Mouse (Mus musculus): Measurements from ENCODE around the gene Atp8b4. TPM values are rescaled to one million over a fixed set of nuclear protein-coding genes. Genes with fewer than 3 reads are reported as not detected.
"Not testable (repeated sequence)": the region's sequence is repeated elsewhere in the genome, so short reads cannot be mapped to it uniquely, and the experiment has no call there.

Gene Atp8b4
- total and polyA plus RNA-seq, 2 experiments from 2014 or later = 0.10 TPM; not detected in 1

DNA sequence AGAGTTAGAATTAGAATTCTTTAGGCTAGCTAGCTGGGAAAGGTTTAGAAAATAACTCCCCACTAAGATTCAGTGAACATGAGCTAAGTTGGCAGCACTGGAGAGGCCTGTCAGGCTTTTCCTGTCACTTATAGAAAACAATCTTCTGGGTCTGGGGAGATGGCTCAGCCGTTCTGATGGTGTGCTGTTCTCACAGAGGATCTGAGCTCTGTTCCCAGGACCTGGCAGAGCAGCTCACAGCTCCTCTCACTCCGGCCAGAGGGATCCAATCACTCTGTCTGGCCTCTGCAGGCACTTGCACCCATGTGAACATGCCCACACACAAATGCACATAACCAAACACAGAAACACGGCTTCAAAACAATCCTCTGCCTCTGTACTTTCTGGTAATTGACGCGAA is 27.6 kb downstream of the Atp8b4 start:
- Histone ChIP-seq H3K27me3 (ENCODE audit: insufficient read depth, low read length) (no peaks in the 10 kb centered on the region), H3K4me3 (ENCODE audit: low read length) (no peak overlapping the region), H3K4me1 (ENCODE audit: insufficient read depth, low read length) (no peaks in the 10 kb centered on the region), H3K27ac (no peak overlapping the region), H3K36me3 (ENCODE audit: insufficient read depth, low read length) (no peaks in the 10 kb centered on the region), H3K4me2 (ENCODE audit: low read depth, low read length) (no peak overlapping the region), H3K9ac (replicated peaks; ENCODE audit: low read length) (no peak overlapping the region), H3K9me3 (ENCODE audit: low read length) (no peaks in the 10 kb centered on the region)
- ATAC-seq = no peak
- no peak for DNase-seq (ENCODE audit: low spot score)
- 80% methylated on average over 5 of the region's 5 CpGs for WGBS
- no peak for TF ChIP-seq CTCF (IDR thresholded peaks at IDR 0.05; ENCODE audit: low read depth)

DNA sequence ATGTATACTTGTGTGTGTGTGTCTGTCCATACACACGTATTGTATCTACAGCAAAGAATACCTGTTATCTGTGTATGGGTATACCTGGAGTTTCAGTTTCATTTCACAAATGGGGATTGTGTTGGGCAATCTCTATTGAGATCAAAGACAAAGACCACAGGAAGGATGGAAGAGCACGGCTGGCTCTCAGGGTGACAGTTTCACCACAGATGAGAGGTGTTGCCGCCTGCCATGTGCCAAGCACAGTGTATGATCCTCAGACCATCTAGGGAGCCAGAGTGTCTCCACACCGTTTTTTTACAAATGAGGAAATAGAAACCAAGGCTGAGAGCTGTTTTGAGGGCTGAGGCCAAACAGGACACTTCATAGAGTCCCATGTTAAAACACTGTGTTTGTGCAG is 32.7 kb downstream of the Atp8b4 start:
- no peaks in the 10 kb centered on the region for H3K4me1 ChIP-seq (ENCODE audit: insufficient read depth, low read length)

DNA sequence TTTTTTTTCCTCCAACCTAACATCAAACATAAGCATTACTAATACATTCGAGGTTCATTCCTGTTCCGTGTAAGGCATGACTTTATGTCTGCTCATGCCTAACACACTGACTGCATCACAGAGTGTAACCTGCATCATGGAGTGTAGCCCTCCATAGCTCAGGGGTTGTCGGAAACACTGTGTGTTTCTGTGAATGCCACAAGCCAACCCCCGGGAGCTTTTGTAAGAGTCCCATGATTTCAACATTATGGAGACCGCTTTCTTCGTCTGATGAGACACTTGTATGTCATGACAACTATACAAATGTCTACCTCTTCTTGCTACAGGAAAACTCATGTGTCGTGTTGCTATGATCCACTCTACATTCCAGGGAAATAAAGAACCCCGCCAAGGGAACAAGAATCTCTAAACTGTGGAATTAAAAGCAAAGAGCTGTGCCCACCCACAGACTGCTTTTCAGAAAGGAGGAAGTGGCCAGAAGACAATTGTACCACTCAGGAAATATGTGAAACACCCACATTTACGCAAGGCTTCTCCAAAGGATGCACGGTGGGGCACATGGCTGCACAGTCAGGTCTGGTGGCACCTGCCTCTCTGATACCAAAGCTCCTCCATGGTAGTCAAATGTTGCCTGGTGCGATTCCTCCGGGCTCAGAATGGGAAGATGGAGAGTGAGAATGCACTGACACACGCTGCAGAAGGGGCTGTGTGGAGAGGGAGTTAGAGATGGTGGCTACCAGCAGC is 33.9 kb downstream of the Atp8b4 start:
- TF ChIP-seq CTCF (IDR thresholded peaks at IDR 0.05; ENCODE audit: low read depth) = no peak
- H3K9ac ChIP-seq (replicated peaks; ENCODE audit: low read length) = no peak overlapping the region
- no peaks in the 10 kb centered on the region for H3K4me1 ChIP-seq (ENCODE audit: insufficient read depth, low read length)
- WGBS = 81% methylated on average over 13 of the region's 13 CpGs
- H3K36me3 ChIP-seq (ENCODE audit: insufficient read depth, low read length) = no peaks in the 10 kb centered on the region
- no peaks in the 10 kb centered on the region for H3K9me3 ChIP-seq (ENCODE audit: low read length)
- no peak overlapping the region for H3K4me3 ChIP-seq (ENCODE audit: low read length)
- no peak for ATAC-seq
- DNase-seq (ENCODE audit: low spot score) = no peak
- H3K27me3 ChIP-seq (ENCODE audit: insufficient read depth, low read length) = no peaks in the 10 kb centered on the region
- H3K27ac ChIP-seq = no peak overlapping the region
- no peak overlapping the region for H3K4me2 ChIP-seq (ENCODE audit: low read depth, low read length)

More for the DNA sequence above, 32.7 kb downstream of the Atp8b4 start:
- Histone ChIP-seq H3K9ac (replicated peaks; ENCODE audit: low read length) (no peak overlapping the region), H3K4me3 (ENCODE audit: low read length) (no peak overlapping the region), H3K9me3 (ENCODE audit: low read length) (no peaks in the 10 kb centered on the region), H3K27me3 (ENCODE audit: insufficient read depth, low read length) (no peaks in the 10 kb centered on the region), H3K4me2 (ENCODE audit: low read depth, low read length) (no peak overlapping the region), H3K27ac (no peak overlapping the region), H3K36me3 (ENCODE audit: insufficient read depth, low read length) (no peaks in the 10 kb centered on the region)
- DNase-seq (ENCODE audit: low spot score) = no peak
- no peak for ATAC-seq
- 78% methylated on average over 4 of the region's 4 CpGs for WGBS
- no peak for TF ChIP-seq CTCF (IDR thresholded peaks at IDR 0.05; ENCODE audit: low read depth)

DNA sequence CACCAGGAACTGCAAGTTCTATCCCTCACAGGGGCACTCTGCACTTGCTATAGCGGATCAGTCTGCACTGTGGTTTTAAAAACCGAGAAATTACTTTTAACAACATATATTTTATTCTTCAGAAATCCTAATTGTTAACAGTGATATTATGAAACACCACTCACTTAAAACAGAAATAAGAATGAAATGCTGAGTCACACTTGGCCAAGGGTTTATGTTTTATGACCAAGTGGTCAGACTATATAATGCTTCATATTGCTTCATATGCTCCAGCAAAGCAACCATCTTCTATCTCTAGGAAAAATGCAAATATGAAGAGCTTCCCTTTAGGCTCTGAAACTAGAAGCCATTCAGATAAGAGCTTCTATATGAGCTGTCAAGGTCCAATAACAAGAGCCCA is 41.8 kb downstream of the Atp8b4 start:
- ATAC-seq = no peak
- no peak for TF ChIP-seq CTCF (IDR thresholded peaks at IDR 0.05; ENCODE audit: low read depth)
- no peak overlapping the region for H3K4me3 ChIP-seq (ENCODE audit: low read length)
- H3K27ac ChIP-seq = no peak overlapping the region
- H3K9ac ChIP-seq (replicated peaks; ENCODE audit: low read length) = no peak overlapping the region
- no peaks in the 10 kb centered on the region for H3K36me3 ChIP-seq (ENCODE audit: insufficient read depth, low read length)
- WGBS = 93% methylated on average over 2 of the region's 2 CpGs
- no peaks in the 10 kb centered on the region for H3K4me1 ChIP-seq (ENCODE audit: insufficient read depth, low read length)
- no peak overlapping the region for H3K4me2 ChIP-seq (ENCODE audit: low read depth, low read length)
- no peaks in the 10 kb centered on the region for H3K9me3 ChIP-seq (ENCODE audit: low read length)
- H3K27me3 ChIP-seq (ENCODE audit: insufficient read depth, low read length) = no peaks in the 10 kb centered on the region
- no peak for DNase-seq (ENCODE audit: low spot score)

DNA sequence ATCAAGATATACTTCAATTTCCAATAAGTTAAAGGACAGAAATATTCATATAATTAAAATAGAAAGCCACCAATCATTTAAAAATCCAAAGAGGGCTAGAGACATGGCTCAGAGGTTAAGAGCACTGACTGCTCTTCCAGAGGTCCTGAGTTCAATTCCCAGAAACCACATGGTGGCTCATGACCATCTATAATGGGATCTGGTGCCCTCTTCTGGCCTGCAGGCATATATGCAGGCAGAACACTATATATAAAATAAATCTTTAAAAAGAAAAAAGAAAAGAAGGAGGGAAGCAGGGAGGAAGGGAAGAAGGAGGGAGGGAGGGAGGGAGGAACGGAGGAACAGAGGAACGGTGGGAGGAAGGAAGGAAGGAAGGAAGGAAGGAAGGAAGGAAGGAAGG is 42.7 kb downstream of the Atp8b4 start:
- H3K4me1 ChIP-seq (ENCODE audit: insufficient read depth, low read length); H3K27ac ChIP-seq; H3K27me3 ChIP-seq (ENCODE audit: insufficient read depth, low read length); H3K9ac ChIP-seq (replicated peaks; ENCODE audit: low read length); H3K36me3 ChIP-seq (ENCODE audit: insufficient read depth, low read length); ATAC-seq; DNase-seq (ENCODE audit: low spot score); H3K4me2 ChIP-seq (ENCODE audit: low read depth, low read length); H3K9me3 ChIP-seq (ENCODE audit: low read length); H3K4me3 ChIP-seq (ENCODE audit: low read length): not testable (repeated sequence)
- 73% methylated on average over 2 of the region's 2 CpGs for WGBS
- TF ChIP-seq CTCF (IDR thresholded peaks at IDR 0.05; ENCODE audit: low read depth) = peak; percentile 17; the same call in 1 of the 2 replicates

DNA sequence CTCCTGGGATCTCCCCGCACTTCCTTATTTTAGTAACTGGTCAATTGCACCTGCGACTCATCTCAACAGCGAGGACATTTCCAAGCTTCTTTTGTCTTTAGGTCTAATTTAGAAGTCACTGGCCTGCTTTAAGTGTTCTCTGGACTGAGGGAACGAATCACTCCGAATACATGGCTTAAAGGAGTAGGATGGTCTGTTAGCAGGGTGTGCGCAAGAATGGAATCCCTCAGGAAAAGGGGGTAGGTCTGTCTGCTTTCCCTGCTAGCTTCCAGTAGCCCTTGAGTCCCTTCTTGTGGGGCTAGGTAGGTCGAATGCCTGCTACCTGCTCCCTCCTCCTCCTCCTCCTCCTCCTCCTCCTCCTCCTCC is 49.6 kb downstream of the Atp8b4 start:
- H3K4me1 ChIP-seq (ENCODE audit: insufficient read depth, low read length) = 0 out of 2 replicates have a peak, but pooled peaks cover 4% of the 10 kb centered on the region
- no peaks in the 10 kb centered on the region for H3K36me3 ChIP-seq (ENCODE audit: insufficient read depth, low read length)
- H3K27ac ChIP-seq = peak overlapping the region; percentile 32
- no peaks in the 10 kb centered on the region for H3K27me3 ChIP-seq (ENCODE audit: insufficient read depth, low read length)
- DNase-seq (ENCODE audit: low spot score) (no peak), ATAC-seq (peak; percentile 69; the same call in 1 of the 2 replicates)
- WGBS = 38% methylated on average over 7 of the region's 7 CpGs
- H3K9me3 ChIP-seq (ENCODE audit: low read length) = no peaks in the 10 kb centered on the region
- H3K4me2 ChIP-seq (ENCODE audit: low read depth, low read length) = peak overlapping the region; percentile 38
- H3K9ac ChIP-seq (replicated peaks; ENCODE audit: low read length) = no peak overlapping the region
- H3K4me3 ChIP-seq (ENCODE audit: low read length) = no peak overlapping the region
- TF ChIP-seq CTCF (IDR thresholded peaks at IDR 0.05; ENCODE audit: low read depth) = no peak

All from hindbrain, postnatal 0 days (tissue).